Mouse (Mus musculus) NIH3T3 (cell line): ENCODE data around the gene Ahnak.

ENCODE experiments used
- DNase-seq: peaks from one replicate; pipeline ENCODE4 v3.0.0-alpha.2; 2012; ENCODE audit warnings: low read depth

Ahnak gene

DNA sequence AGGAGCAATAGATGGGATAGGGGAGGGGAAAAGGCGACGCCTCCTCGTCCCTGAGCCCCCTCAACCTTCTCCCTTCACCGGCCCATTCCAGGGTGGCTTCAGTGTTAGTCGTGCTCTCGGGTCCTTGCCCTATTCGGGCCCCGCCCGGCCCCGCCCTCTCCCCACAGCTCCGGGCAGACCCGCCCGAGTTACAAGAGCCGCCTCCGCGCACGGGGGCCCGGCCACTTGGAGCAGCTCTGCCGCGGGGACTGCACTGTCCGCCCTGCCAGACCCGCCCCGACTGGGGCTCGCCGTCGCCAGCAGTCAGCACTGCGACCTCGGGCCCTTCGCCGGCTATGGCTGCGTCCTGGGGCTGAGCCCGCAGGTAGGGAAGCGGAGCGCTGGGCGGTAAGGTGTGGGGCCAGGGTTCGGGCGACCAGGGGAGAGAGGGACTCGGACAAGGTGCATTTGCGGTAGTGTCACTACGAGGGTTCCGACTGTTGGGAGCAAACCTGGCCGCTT, at the start of gene Ahnak:
Gene Ahnak, plus strand, starts transcription at position 219 of the 501 bp plus-strand sequence.
- DNase-seq: peak; percentile 84

DNA sequence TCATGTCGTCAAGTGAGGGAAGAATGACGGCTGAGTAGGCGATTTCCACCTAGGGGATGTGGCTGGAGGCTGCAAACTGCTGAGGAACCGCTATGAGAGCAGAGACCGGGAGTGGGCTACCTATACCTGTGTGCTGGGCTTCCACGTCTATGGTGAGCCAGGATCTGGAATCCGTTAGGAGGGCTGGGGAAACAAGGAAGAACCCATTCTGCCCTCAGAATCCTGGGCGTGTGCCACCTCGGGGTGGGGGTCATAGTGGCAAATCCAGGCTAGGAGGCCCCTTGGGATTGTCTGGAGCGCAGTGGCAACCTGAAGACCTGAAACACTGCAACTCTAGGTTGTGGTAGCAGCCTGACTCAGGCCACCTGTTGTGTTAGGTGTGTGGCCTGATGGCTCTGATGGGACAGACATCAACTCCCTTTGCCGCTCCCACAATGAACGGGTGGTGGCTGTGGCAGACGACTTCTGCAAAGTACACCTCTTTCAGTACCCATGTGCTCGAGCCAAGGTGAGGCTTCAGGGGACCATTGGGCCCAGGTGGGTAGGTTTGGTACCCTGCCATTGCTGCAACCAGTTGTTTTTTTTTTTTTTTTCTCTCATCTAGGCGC, 48.5 kb upstream of the Ahnak start:
- DNase-seq: no peak

DNA sequence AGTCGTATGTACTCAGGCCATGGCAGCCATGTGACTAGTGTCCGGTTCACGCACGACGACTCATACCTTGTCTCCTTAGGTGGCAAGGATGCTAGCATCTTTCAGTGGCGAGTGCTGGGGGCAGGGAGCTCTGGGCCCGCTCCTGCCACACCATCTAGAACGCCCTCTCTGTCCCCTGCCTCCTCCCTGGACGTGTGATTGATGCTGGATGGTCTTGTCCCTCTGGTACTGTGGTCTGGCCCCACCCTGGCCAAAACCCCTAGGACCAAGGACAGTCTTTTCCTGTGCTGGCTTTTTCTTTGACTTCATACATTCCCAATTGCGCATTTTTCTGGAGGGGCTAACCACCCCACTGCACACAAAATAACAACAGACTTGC, 48.0 kb upstream of the Ahnak start:
- no peak for DNase-seq

GRCm38 (mm10) chr19:8941515-8942217, 47.4 kb upstream of the Ahnak start, which contains the start of gene Mta2:
Mta2 (plus strand) TSS chr19:8941875.
- peak; percentile 99 for DNase-seq

- peak; percentile 70 for DNase-seq
These were observed 46.7 kb upstream of the Ahnak start for GRCm38 (mm10) chr19:8942276-8942964.

- DNase-seq: peak; percentile 50
These were observed 46.0 kb upstream of the Ahnak start for GRCm38 (mm10) chr19:8943047-8943446.

- DNase-seq: no peak
These were observed 45.0 kb upstream of the Ahnak start for GRCm38 (mm10) chr19:8944062-8944461.

DNA sequence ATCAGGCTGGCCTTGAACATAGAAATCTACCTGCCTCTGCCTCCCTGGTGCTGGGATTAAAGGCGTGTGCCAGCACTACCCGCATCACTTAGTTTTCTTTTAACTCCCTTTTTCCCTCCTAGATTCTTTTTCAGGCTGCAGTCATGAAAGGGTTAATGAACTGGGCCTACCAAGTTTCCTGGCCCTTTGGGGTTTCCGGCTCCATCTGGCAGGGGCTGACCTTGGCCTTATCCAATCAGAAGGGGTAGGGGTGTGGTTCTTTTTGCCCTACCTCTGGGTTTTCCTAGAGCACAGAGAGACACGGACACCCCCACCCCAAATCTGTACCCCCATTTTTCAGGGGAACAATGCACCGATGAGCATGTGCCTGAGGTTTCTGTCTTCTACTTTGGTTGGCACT, 44.3 kb upstream of the Ahnak start:
- peak; percentile 75 for DNase-seq

DNA sequence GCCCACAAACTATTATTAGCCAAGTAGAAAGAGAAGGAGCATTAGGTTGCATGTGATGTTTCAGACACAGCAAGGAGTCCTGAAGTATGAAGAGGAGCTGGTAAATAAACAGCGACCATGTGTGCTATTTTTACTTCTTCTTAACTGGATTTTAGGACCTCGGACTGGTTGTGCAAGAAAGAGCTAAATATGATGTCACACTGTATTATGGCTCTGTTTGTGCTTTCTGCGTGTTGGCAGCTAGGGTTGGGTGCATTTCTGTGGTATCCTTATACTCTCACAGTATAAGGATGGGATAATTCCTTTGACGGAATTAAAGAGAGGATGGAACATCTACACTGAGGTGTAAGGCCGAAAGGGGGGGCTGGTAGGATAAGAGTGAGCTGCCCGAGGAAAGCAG, 43.8 kb upstream of the Ahnak start:
- peak; percentile 50 for DNase-seq

DNA sequence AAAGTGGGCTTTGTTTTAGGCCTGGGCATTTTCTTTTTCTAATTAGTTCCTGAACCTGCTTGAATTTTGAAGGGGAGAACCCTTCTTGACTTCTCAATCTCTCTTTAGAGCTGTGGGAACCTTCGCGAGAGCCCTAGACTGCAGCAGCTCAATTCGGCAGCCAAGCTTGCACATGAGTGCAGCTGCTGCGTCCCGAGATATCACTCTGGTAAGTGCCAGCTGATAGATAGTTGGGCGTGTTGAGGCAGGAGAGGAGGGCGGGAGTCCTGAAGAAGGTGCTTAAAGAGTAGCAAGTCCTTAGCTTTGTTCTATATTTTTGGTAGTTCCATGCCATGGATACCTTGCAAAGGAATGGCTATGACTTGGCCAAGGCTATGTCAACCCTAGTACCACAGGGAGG, 42.2 kb upstream of the Ahnak start:
- DNase-seq: no peak

DNA sequence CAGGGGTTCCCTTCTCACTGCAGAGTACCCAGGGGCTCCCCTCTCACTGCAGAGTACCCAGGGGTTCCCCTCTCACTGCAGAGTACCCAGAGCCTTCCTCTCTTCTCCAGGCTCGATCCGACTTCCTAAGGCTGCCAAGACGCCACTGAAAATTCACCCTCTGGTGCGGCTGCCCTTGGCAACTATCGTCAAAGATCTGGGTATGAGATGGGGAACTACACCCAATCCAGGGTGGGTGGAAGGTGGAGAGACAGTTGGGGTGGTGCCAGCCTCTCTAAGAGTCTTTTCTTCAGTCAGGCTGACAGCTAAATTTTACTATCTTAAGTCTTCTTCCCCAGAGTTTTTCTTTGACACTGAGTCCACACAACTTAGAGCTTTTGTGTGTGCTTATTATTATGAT, 38.9 kb upstream of the Ahnak start:
- no peak for DNase-seq

- DNase-seq: no peak
These were observed 36.8 kb upstream of the Ahnak start for GRCm38 (mm10) chr19:8952241-8952640.

GRCm38 (mm10) chr19:8953135-8954039, 35.7 kb upstream of the Ahnak start, which contains the start of gene Tut1:
Tut1 (plus strand) TSS chr19:8953847.
- peak; percentile 98 for DNase-seq

- DNase-seq: no peak
These were observed 34.9 kb upstream of the Ahnak start for GRCm38 (mm10) chr19:8954171-8954570.

- DNase-seq: no peak
These were observed 26.8 kb upstream of the Ahnak start for GRCm38 (mm10) chr19:8962256-8962655.

GRCm38 (mm10) chr19:8965075-8965474, 24.0 kb upstream of the Ahnak start:
- no peak for DNase-seq

- peak; percentile 65 for DNase-seq
These were observed 23.3 kb upstream of the Ahnak start for GRCm38 (mm10) chr19:8965771-8966170.

DNA sequence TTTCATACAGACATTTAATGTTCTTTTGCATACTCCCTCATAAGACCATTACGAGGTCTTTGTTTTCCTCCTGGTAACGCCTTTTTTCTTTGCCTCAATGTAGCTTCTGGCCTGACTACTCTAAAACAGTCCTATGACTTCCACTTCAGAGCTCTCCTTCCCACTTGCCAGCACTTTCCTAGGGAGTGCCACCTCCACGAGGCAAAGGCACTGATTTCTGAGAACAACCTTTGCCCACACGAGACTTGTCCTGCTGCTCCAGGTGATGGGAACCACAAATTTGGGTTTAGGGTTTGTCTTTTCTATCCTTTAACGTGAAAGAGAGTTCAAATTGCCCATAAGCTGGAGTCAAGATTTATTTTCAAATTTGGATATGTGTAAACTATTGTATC, 22.9 kb upstream of the Ahnak start:
- no peak for DNase-seq

- DNase-seq: peak; percentile 100
These were observed 22.3 kb upstream of the Ahnak start, which contains the start of gene Eef1g for GRCm38 (mm10) chr19:8966590-8967372. Eef1g (plus strand) TSS chr19:8967041.

DNA sequence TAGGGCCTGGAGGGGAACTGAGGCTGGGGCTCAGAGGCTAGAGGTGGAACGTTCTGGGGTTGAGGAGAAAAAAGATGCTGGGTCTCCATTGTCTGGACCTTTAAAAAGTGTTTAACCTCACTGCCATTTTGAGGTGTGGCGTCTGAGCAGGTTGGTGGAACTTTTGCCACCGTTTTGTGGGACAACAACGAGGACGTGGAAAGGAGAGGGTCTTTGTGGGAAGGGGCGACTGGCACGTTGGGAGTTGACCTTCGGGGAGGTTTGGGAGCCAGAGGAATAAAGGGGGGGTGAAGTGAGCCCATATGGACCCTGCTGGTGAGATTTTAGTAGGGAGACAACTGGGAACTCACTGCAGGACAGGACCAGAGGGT, 21.7 kb upstream of the Ahnak start:
- DNase-seq: no peak

- no peak for DNase-seq
These were observed 21.2 kb upstream of the Ahnak start for GRCm38 (mm10) chr19:8967893-8968292.
